Mouse (Mus musculus): ENCODE data around the gene Herc3. TPM values are rescaled to one million over a fixed set of nuclear protein-coding genes. Genes with fewer than 3 reads are reported as not detected.
"Not testable (repeated sequence)": the region's sequence is repeated elsewhere in the genome, so short reads cannot be mapped to it uniquely, and the experiment has no call there.

Gene Herc3
- polyA plus RNA-seq, 1 experiment from 2014 or later, result 47.1 TPM

- peak; percentile 90 for ATAC-seq (replicated peaks; ENCODE audit: insufficient number of reproducible peaks, insufficient read depth, low FRiP score, low read depth)
- peak overlapping the region; percentile 23; the same call in 1 of the 2 replicates for H3K4me3 ChIP-seq
- peak overlapping the region; percentile 83 for H3K27ac ChIP-seq
- H3K9me3 ChIP-seq (replicated peaks), result no peaks in the 10 kb centered on the region
- H3K4me1 ChIP-seq (replicated peaks), result peaks cover 3% of the 10 kb centered on the region
- 46% methylated on average over 9 of the region's 9 CpGs for WGBS
- no peaks in the 10 kb centered on the region for H3K27me3 ChIP-seq
- peak overlapping the region; percentile 29; the same call in 1 of the 2 replicates for H3K4me2 ChIP-seq
- H3K36me3 ChIP-seq, result peaks cover 16% of the 10 kb centered on the region
- H3K9ac ChIP-seq, result no peak overlapping the region
Measured at GRCm38 (mm10) chr6:58862446-58862993, 31.3 kb downstream of the Herc3 start.

- peaks cover 16% of the 10 kb centered on the region for H3K36me3 ChIP-seq
- no peaks in the 10 kb centered on the region for H3K27me3 ChIP-seq
- peak overlapping the region; percentile 50 for H3K4me2 ChIP-seq
- H3K4me3 ChIP-seq, result peak overlapping the region; percentile 33
- H3K9me3 ChIP-seq (replicated peaks), result no peaks in the 10 kb centered on the region
- 66% methylated on average over 4 of the region's 4 CpGs for WGBS
- peak overlapping the region; percentile 76 for H3K27ac ChIP-seq
- H3K4me1 ChIP-seq (replicated peaks), result peaks cover 15% of the 10 kb centered on the region
- H3K9ac ChIP-seq, result peak overlapping the region; percentile 34; the same call in 1 of the 2 replicates
- no peak for ATAC-seq (replicated peaks; ENCODE audit: insufficient number of reproducible peaks, insufficient read depth, low FRiP score, low read depth)
Measured at GRCm38 (mm10) chr6:58863631-58864235, 32.5 kb downstream of the Herc3 start.

GRCm38 (mm10) chr6:58867858-58868257, 36.6 kb downstream of the Herc3 start:
- not testable (repeated sequence) for H3K4me3 ChIP-seq; ATAC-seq (replicated peaks; ENCODE audit: insufficient number of reproducible peaks, insufficient read depth, low FRiP score, low read depth); H3K9ac ChIP-seq; H3K27me3 ChIP-seq; H3K9me3 ChIP-seq (replicated peaks); H3K4me2 ChIP-seq; H3K36me3 ChIP-seq
- peaks cover 15% of the 10 kb centered on the region for H3K4me1 ChIP-seq (replicated peaks)
- H3K27ac ChIP-seq, result peak overlapping the region; percentile 17; the same call in 1 of the 2 replicates
- 57% methylated on average over 6 of the region's 6 CpGs for WGBS

- H3K4me3 ChIP-seq, result no peak overlapping the region
- H3K36me3 ChIP-seq, result peaks cover 35% of the 10 kb centered on the region
- H3K27me3 ChIP-seq, result no peaks in the 10 kb centered on the region
- ATAC-seq (replicated peaks; ENCODE audit: insufficient number of reproducible peaks, insufficient read depth, low FRiP score, low read depth), result peak; percentile 45; the same call in 1 of the 2 replicates
- peaks cover 7% of the 10 kb centered on the region for H3K4me1 ChIP-seq (replicated peaks)
- peak overlapping the region; percentile 14; the same call in 1 of the 2 replicates for H3K27ac ChIP-seq
- H3K9ac ChIP-seq, result no peak overlapping the region
- WGBS, result 48% methylated on average over 4 of the region's 4 CpGs
- H3K9me3 ChIP-seq (replicated peaks), result no peaks in the 10 kb centered on the region
- no peak overlapping the region for H3K4me2 ChIP-seq
Measured at GRCm38 (mm10) chr6:58879572-58879971, 48.3 kb downstream of the Herc3 start.

GRCm38 (mm10) chr6:58879987-58880386, 48.7 kb downstream of the Herc3 start:
- Histone ChIP-seq H3K4me3 (no peak overlapping the region), H3K4me1 (replicated peaks) (peaks cover 7% of the 10 kb centered on the region), H3K9ac (no peak overlapping the region), H3K27ac (0 out of 2 replicates have a peak overlapping the region, but pooled peaks have one; percentile 14), H3K9me3 (replicated peaks) (no peaks in the 10 kb centered on the region), H3K4me2 (no peak overlapping the region), H3K36me3 (peaks cover 33% of the 10 kb centered on the region), H3K27me3 (no peaks in the 10 kb centered on the region)
- 82% methylated on average over 9 of the region's 9 CpGs for WGBS
- 0 out of 2 replicates have a peak, but pooled peaks have one; percentile 10 for ATAC-seq (replicated peaks; ENCODE audit: insufficient number of reproducible peaks, insufficient read depth, low FRiP score, low read depth)

GRCm38 (mm10) chr6:58880861-58881260, 49.6 kb downstream of the Herc3 start:
- 60% methylated on average over 5 of the region's 5 CpGs for WGBS
- no peaks in the 10 kb centered on the region for H3K9me3 ChIP-seq (replicated peaks)
- ATAC-seq (replicated peaks; ENCODE audit: insufficient number of reproducible peaks, insufficient read depth, low FRiP score, low read depth), result no peak
- no peak overlapping the region for H3K9ac ChIP-seq
- peaks cover 7% of the 10 kb centered on the region for H3K4me1 ChIP-seq (replicated peaks)
- no peak overlapping the region for H3K27ac ChIP-seq
- no peak overlapping the region for H3K4me2 ChIP-seq
- no peaks in the 10 kb centered on the region for H3K27me3 ChIP-seq
- peaks cover 28% of the 10 kb centered on the region for H3K36me3 ChIP-seq
- no peak overlapping the region for H3K4me3 ChIP-seq

GRCm38 (mm10) chr6:58881363-58881762, 50.1 kb downstream of the Herc3 start:
- Histone ChIP-seq H3K4me2 (no peak overlapping the region), H3K27me3 (no peaks in the 10 kb centered on the region), H3K4me3 (no peak overlapping the region), H3K36me3 (peaks cover 29% of the 10 kb centered on the region), H3K4me1 (replicated peaks) (peaks cover 7% of the 10 kb centered on the region), H3K27ac (no peak overlapping the region), H3K9me3 (replicated peaks) (no peaks in the 10 kb centered on the region), H3K9ac (no peak overlapping the region)
- ATAC-seq (replicated peaks; ENCODE audit: insufficient number of reproducible peaks, insufficient read depth, low FRiP score, low read depth), result no peak
- 84% methylated on average over 3 of the region's 3 CpGs for WGBS

GRCm38 (mm10) chr6:58882271-58882670, 51.0 kb downstream of the Herc3 start:
- H3K4me2 ChIP-seq, result no peak overlapping the region

GRCm38 (mm10) chr6:58889917-58890316, 58.7 kb downstream of the Herc3 start:
- no peak overlapping the region for H3K27ac ChIP-seq
- ATAC-seq (replicated peaks; ENCODE audit: insufficient number of reproducible peaks, insufficient read depth, low FRiP score, low read depth), result no peak
- H3K9ac ChIP-seq, result no peak overlapping the region
- no peaks in the 10 kb centered on the region for H3K4me1 ChIP-seq (replicated peaks)
- WGBS, result 86% methylated on average over 3 of the region's 3 CpGs
- peaks cover 49% of the 10 kb centered on the region for H3K36me3 ChIP-seq
- H3K4me2 ChIP-seq, result no peak overlapping the region
- no peak overlapping the region for H3K4me3 ChIP-seq
- H3K9me3 ChIP-seq (replicated peaks), result no peaks in the 10 kb centered on the region
- no peaks in the 10 kb centered on the region for H3K27me3 ChIP-seq

More at GRCm38 (mm10) chr6:58882271-58882670, 51.0 kb downstream of the Herc3 start:
- Histone ChIP-seq H3K9me3 (replicated peaks) (no peaks in the 10 kb centered on the region), H3K4me3 (no peak overlapping the region), H3K27ac (no peak overlapping the region), H3K4me1 (replicated peaks) (peaks cover 7% of the 10 kb centered on the region), H3K36me3 (peaks cover 24% of the 10 kb centered on the region), H3K9ac (no peak overlapping the region), H3K27me3 (no peaks in the 10 kb centered on the region)
- ATAC-seq (replicated peaks; ENCODE audit: insufficient number of reproducible peaks, insufficient read depth, low FRiP score, low read depth), result no peak
- WGBS, result 72% methylated on average over 6 of the region's 6 CpGs

- no peaks in the 10 kb centered on the region for H3K27me3 ChIP-seq
- WGBS, result 70% methylated on average over 6 of the region's 6 CpGs
- H3K4me2 ChIP-seq, result no peak overlapping the region
- H3K36me3 ChIP-seq, result peaks cover 44% of the 10 kb centered on the region
- H3K9ac ChIP-seq, result no peak overlapping the region
- H3K27ac ChIP-seq, result no peak overlapping the region
- ATAC-seq (replicated peaks; ENCODE audit: insufficient number of reproducible peaks, insufficient read depth, low FRiP score, low read depth), result no peak
- H3K9me3 ChIP-seq (replicated peaks), result no peaks in the 10 kb centered on the region
- peaks cover 6% of the 10 kb centered on the region for H3K4me1 ChIP-seq (replicated peaks)
- H3K4me3 ChIP-seq, result no peak overlapping the region
Measured at GRCm38 (mm10) chr6:58893307-58893706, 62.0 kb downstream of the Herc3 start.

GRCm38 (mm10) chr6:58894994-58895393, 63.7 kb downstream of the Herc3 start:
- Histone ChIP-seq H3K36me3 (peaks cover 33% of the 10 kb centered on the region), H3K4me2 (no peak overlapping the region), H3K27me3 (no peaks in the 10 kb centered on the region), H3K4me1 (replicated peaks) (peaks cover 6% of the 10 kb centered on the region), H3K27ac (no peak overlapping the region), H3K4me3 (no peak overlapping the region), H3K9ac (no peak overlapping the region), H3K9me3 (replicated peaks) (no peaks in the 10 kb centered on the region)
- no peak for ATAC-seq (replicated peaks; ENCODE audit: insufficient number of reproducible peaks, insufficient read depth, low FRiP score, low read depth)
- 90% methylated on average over 4 of the region's 4 CpGs for WGBS

GRCm38 (mm10) chr6:58896648-58897047, 65.4 kb downstream of the Herc3 start:
- ATAC-seq (replicated peaks; ENCODE audit: insufficient number of reproducible peaks, insufficient read depth, low FRiP score, low read depth), result peak; percentile 73; the same call in 1 of the 2 replicates
- peaks cover 6% of the 10 kb centered on the region for H3K4me1 ChIP-seq (replicated peaks)
- no peaks in the 10 kb centered on the region for H3K9me3 ChIP-seq (replicated peaks)
- peak overlapping the region; percentile 69 for H3K27ac ChIP-seq
- no peak overlapping the region for H3K4me2 ChIP-seq
- H3K4me3 ChIP-seq, result no peak overlapping the region
- H3K27me3 ChIP-seq, result no peaks in the 10 kb centered on the region
- WGBS, result 47% methylated on average over 3 of the region's 3 CpGs
- peaks cover 31% of the 10 kb centered on the region for H3K36me3 ChIP-seq
- no peak overlapping the region for H3K9ac ChIP-seq

All from heart, embryonic 15.5 days (tissue).